Mouse (Mus musculus) forebrain, embryonic 11.5 days (tissue): Measurements from ENCODE around the gene Foxo4. TPM values are rescaled to one million over a fixed set of nuclear protein-coding genes. Genes with fewer than 3 reads are reported as not detected.

Experiments used
- ATAC-seq: fragments of 200-750 bp; cut with Nextera tagmentation; replicated peaks from 2 replicates; pipeline ENCODE4 v1.8.0; 2017; ENCODE audit warnings: moderate TSS enrichment; ENCODE audit not compliant: low FRiP score
- DNase-seq: peaks from one replicate; pipeline ENCODE4 v3.0.0-alpha.2; 2017; ENCODE audit warnings: low spot score
- H3K27ac ChIP-seq: fragments of 300-500 bp; sonication (generic); 2 replicates; pipeline ENCODE4 v1.5.1; 2014; ENCODE audit warnings: low read depth, low read length
- H3K27me3 ChIP-seq: fragments of 300-500 bp; sonication (generic); 2 replicates; pipeline ENCODE4 v1.6.1; 2014; ENCODE audit warnings: mild to moderate bottlenecking, low read length, mixed read lengths; ENCODE audit not compliant: control insufficient read depth, insufficient read depth
- H3K36me3 ChIP-seq: fragments of 300-500 bp; sonication (generic); 2 replicates; pipeline ENCODE4 v1.6.1; 2014; ENCODE audit warnings: mild to moderate bottlenecking, low read length, moderate library complexity, mixed read lengths; ENCODE audit not compliant: control insufficient read depth, insufficient read depth
- H3K4me1 ChIP-seq: fragments of 300-500 bp; sonication (generic); replicated peaks from 2 replicates; pipeline ENCODE4 v1.6.1; 2014; ENCODE audit warnings: low read length, mixed read lengths; ENCODE audit not compliant: control insufficient read depth, insufficient read depth
- H3K4me2 ChIP-seq: fragments of 300-500 bp; sonication (generic); 2 replicates; pipeline ENCODE4 v1.6.1; 2014; ENCODE audit warnings: low read depth, mild to moderate bottlenecking, low read length, moderate library complexity, mixed read lengths; ENCODE audit not compliant: severe bottlenecking
- H3K4me3 ChIP-seq: fragments of 300-500 bp; sonication (generic); 2 replicates; pipeline ENCODE4 v1.5.1; 2014; ENCODE audit warnings: low read depth, low read length
- H3K9ac ChIP-seq: fragments of 300-500 bp; sonication (generic); 2 replicates; pipeline ENCODE4 v1.6.1; 2014; ENCODE audit warnings: low read length
- H3K9me3 ChIP-seq: fragments of 300-500 bp; sonication (generic); 2 replicates; pipeline ENCODE4 v1.6.1; 2016; ENCODE audit warnings: low read length, mixed read lengths; ENCODE audit not compliant: control insufficient read depth
- WGBS: fragments of 180-500 bp; shearing (Covaris S2); extraction: QIAGEN DNeasy Blood & Tissue Kit; methylation state at CpG from one replicate; pipeline ENCODE4 v1.1.7; 2014; 5-methylcytosine and 5-hydroxymethylcytosine counted together
- polyA plus RNA-seq: library from polyadenylated mRNA; unstranded; fragments of >200 nt; fragmentation: Nextera tagmentation; extraction: Ambion mirVana; gene quantifications from 2 replicates; pipeline ENCODE4 v1.2.1, GENCODE M21; 2014

The Foxo4 gene
- 1.3 and 2.1 TPM in 2 replicates for polyA plus RNA-seq

GRCm38 (mm10) chrX:101253952-101254729 lies at the start of gene Foxo4:
Gene Foxo4, plus strand, starts transcription at chrX:101254528.
- H3K9me3 ChIP-seq: no peaks in the 10 kb centered on the region
- H3K27me3 ChIP-seq: no peaks in the 10 kb centered on the region
- peak; percentile 92 for ATAC-seq
- peak within 1 kb of the TSS; percentile 61 for H3K9ac ChIP-seq
- H3K27ac ChIP-seq: no peak within 1 kb of the TSS
- H3K4me1 ChIP-seq: no peaks in the 10 kb centered on the region
- WGBS: 19% methylated on average over 47 of the region's 47 CpGs
- peak within 1 kb of the TSS; percentile 45 for H3K4me3 ChIP-seq
- H3K4me2 ChIP-seq: peak within 1 kb of the TSS; percentile 71
- no peaks in the 10 kb centered on the region for H3K36me3 ChIP-seq
- DNase-seq: peak; percentile 91

GRCm38 (mm10) chrX:101221834-101222795 lies 32.2 kb upstream of the Foxo4 start, which contains the start of gene Snx12:
Gene Snx12, minus strand, starts transcription at chrX:101222563.
- 27% methylated on average over 55 of the region's 55 CpGs for WGBS
- H3K4me3 ChIP-seq: peak within 1 kb of the TSS; percentile 50
- DNase-seq (peak; percentile 90), ATAC-seq (peak; percentile 98)
- H3K4me1 ChIP-seq: no peaks in the 10 kb centered on the region
- H3K27ac ChIP-seq: 0 out of 2 replicates have a peak within 1 kb of the TSS, but pooled peaks have one; percentile 18
- H3K4me2 ChIP-seq: peak within 1 kb of the TSS; percentile 54
- H3K27me3 ChIP-seq: no peaks in the 10 kb centered on the region; the same call in 1 of the 2 replicates
- no peaks in the 10 kb centered on the region for H3K9me3 ChIP-seq
- peak within 1 kb of the TSS; percentile 65 for H3K9ac ChIP-seq
- no peaks in the 10 kb centered on the region for H3K36me3 ChIP-seq

DNA sequence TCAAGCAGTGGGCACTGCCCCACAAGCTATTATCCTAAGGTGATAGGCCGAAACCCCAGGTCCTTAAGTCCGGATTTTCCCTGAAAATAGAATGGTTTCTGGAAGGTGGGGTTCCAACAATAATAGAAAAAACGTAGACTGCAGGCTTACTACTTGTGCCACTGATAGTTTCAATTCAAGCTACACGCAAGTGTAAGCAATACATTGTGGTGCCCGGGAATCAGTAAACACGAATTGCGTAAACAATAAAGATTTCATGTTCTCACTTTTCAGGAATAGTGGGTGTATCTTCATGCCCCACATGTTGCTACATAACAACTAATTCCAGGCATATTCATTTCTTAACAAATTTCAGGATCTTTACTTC lies 31.5 kb upstream of the Foxo4 start:
- WGBS: 43% methylated on average over 7 of the region's 7 CpGs
- H3K9ac ChIP-seq: peak overlapping the region; percentile 35; the same call in 1 of the 2 replicates

DNA sequence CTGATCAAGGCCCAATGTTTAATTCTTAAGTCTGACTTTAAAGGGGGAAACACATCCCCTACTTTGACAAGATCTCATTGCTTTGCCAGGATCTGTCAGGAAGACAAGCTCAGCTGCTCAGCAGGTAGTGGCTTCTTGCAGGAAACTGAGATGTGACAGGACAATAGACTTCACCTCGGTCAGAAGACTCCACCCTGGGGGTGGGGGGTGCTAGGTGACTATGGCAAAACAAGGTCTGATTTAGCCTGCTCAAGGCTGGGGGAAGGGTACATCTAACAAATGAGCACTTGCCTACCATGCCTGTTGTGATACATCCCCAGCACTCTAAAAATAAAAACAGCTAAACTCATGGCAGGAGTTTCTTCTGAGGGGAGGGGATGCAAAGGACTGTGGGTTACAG lies 9.3 kb upstream of the Foxo4 start:
- 21% methylated on average over 1 of the region's 1 CpGs for WGBS
- ATAC-seq: no peak
- no peaks in the 10 kb centered on the region for H3K9me3 ChIP-seq

More for the DNA sequence above, 31.5 kb upstream of the Foxo4 start:
- peak overlapping the region; percentile 30 for H3K4me3 ChIP-seq
- no peaks in the 10 kb centered on the region for H3K4me1 ChIP-seq
- H3K9me3 ChIP-seq: no peaks in the 10 kb centered on the region
- H3K4me2 ChIP-seq: peak overlapping the region; percentile 45
- no peak overlapping the region for H3K27ac ChIP-seq
- no peak for ATAC-seq
- H3K36me3 ChIP-seq: no peaks in the 10 kb centered on the region
- no peaks in the 10 kb centered on the region; the same call in 1 of the 2 replicates for H3K27me3 ChIP-seq
- no peak for DNase-seq

GRCm38 (mm10) chrX:101254740-101255139 lies 412 bp downstream of the Foxo4 start:
- WGBS: 23% methylated on average over 26 of the region's 26 CpGs
- DNase-seq (peak; percentile 52), ATAC-seq (peak; percentile 16)
- Histone ChIP-seq H3K4me2 (peak overlapping the region; percentile 71), H3K9ac (peak overlapping the region; percentile 61), H3K9me3 (no peaks in the 10 kb centered on the region), H3K27ac (no peak overlapping the region), H3K4me1 (no peaks in the 10 kb centered on the region), H3K27me3 (no peaks in the 10 kb centered on the region), H3K4me3 (peak overlapping the region; percentile 45), H3K36me3 (no peaks in the 10 kb centered on the region)

More for the DNA sequence above, 9.3 kb upstream of the Foxo4 start:
- H3K9ac ChIP-seq: no peak overlapping the region
- H3K4me1 ChIP-seq: no peaks in the 10 kb centered on the region
- no peak for DNase-seq
- H3K36me3 ChIP-seq: no peaks in the 10 kb centered on the region
- no peak overlapping the region for H3K27ac ChIP-seq
- 0 out of 2 replicates have a peak, but pooled peaks cover 2% of the 10 kb centered on the region for H3K27me3 ChIP-seq
- no peak overlapping the region for H3K4me3 ChIP-seq
- no peak overlapping the region for H3K4me2 ChIP-seq

- 85% methylated on average over 13 of the region's 13 CpGs for WGBS
- DNase-seq (no peak), ATAC-seq (no peak)
- no peaks in the 10 kb centered on the region for H3K9me3 ChIP-seq
- H3K9ac ChIP-seq: no peak overlapping the region
- H3K4me2 ChIP-seq: no peak overlapping the region
- no peaks in the 10 kb centered on the region for H3K36me3 ChIP-seq
- H3K27ac ChIP-seq: no peak overlapping the region
- H3K4me1 ChIP-seq: peaks cover 5% of the 10 kb centered on the region; the same call in 1 of the 2 replicates
- no peaks in the 10 kb centered on the region for H3K27me3 ChIP-seq
- no peak overlapping the region for H3K4me3 ChIP-seq
These were observed 2.3 kb downstream of the Foxo4 start for GRCm38 (mm10) chrX:101256603-101257002.

GRCm38 (mm10) chrX:101260441-101261325 lies 6.4 kb downstream of the Foxo4 start:
- H3K27me3 ChIP-seq: no peaks in the 10 kb centered on the region
- no peaks in the 10 kb centered on the region for H3K9me3 ChIP-seq
- peak overlapping the region; percentile 75 for H3K27ac ChIP-seq
- no peak overlapping the region for H3K4me2 ChIP-seq
- H3K4me1 ChIP-seq: peaks cover 5% of the 10 kb centered on the region; the same call in 1 of the 2 replicates
- no peak overlapping the region for H3K4me3 ChIP-seq
- 23% methylated on average over 12 of the region's 13 CpGs for WGBS
- DNase-seq (peak; percentile 70), ATAC-seq (peak; percentile 85)
- no peaks in the 10 kb centered on the region for H3K36me3 ChIP-seq
- no peak overlapping the region; the same call in 1 of the 2 replicates for H3K9ac ChIP-seq
